Comparison of ENCODE assay signal across 8 mouse cellular contexts in genomic region chr7:67700846-67701245, GRCm38 (mm10). TPM values are rescaled to one million over a fixed set of nuclear protein-coding genes. Genes with fewer than 3 reads are reported as not detected.
A peak's percentile ranks its signal among the peaks of the same experiment; 100 is the strongest.
DNase-seq lines count a peak whose midpoint lies in the region; ATAC-seq and TF ChIP-seq lines count a peak whose summit lies in the region.

No protein-coding gene starts in this region.

- H3K27me3 ChIP-seq in CH12.LX (replicated peaks), result no peaks in the 10 kb centered on the region
- H3K27me3 ChIP-seq in heart, postnatal 0 days (ENCODE audit: control insufficient read depth, insufficient read depth, low read length), result no peaks in the 10 kb centered on the region
- H3K27me3 ChIP-seq in liver, embryonic 13.5 days, result no peaks in the 10 kb centered on the region

- peak in 1 of 2 experiments; percentile 68; a peak in 2 of 4 replicates for TF ChIP-seq CTCF in CH12.LX (conservative IDR thresholded peaks at IDR 0.05 in 1 of 2, IDR thresholded peaks at IDR 0.05 in 1 of 2; ENCODE audit: low read depth in 2 of 2, low read length in 2 of 2)
- peak; percentile 47 for TF ChIP-seq CTCF in cortical plate, adult 2 months (IDR thresholded peaks at IDR 0.05; ENCODE audit: extremely low read depth, insufficient read depth, low read length)
- peak; percentile 54 for TF ChIP-seq CTCF in heart, postnatal 0 days (IDR thresholded peaks at IDR 0.05; ENCODE audit: low read depth)

- DNase-seq in gastrocnemius, adult 18-20 months (ENCODE audit: low spot score), result peak; percentile 76
- no peak for DNase-seq in gastrocnemius, postnatal 4 days (ENCODE audit: low spot score in 2 of 2)
- DNase-seq in CH12.LX (ENCODE audit: extremely low read depth), result peak; percentile 51
- peak; percentile 22 for DNase-seq in heart, postnatal 0 days (ENCODE audit: low spot score)
- DNase-seq in liver, embryonic 13.5 days, result peak; percentile 28
- peak; percentile 59 for DNase-seq in retina, embryonic 14.5 days (ENCODE audit: low spot score)
- DNase-seq in left cerebral cortex, postnatal 36 days (ENCODE audit: low spot score in 2 of 2), result no peak

- H3K36me3 ChIP-seq in CH12.LX (replicated peaks in 1 of 2; ENCODE audit: control insufficient read depth in 1 of 2, insufficient read depth in 1 of 2, low read length in 1 of 2), result peaks cover 0 to 2% of the 10 kb centered on the region in 2 experiments
- H3K36me3 ChIP-seq in heart, postnatal 0 days (replicated peaks; ENCODE audit: control insufficient read depth, insufficient read depth, low read length), result peaks cover 6% of the 10 kb centered on the region; the same call in 1 of the 2 replicates
- no peaks in the 10 kb centered on the region for H3K36me3 ChIP-seq in liver, embryonic 13.5 days

- 0 out of 4 replicates have a peak, but pooled peaks cover 0 to 3% of the 10 kb centered on the region in 2 experiments for H3K4me1 ChIP-seq in CH12.LX (ENCODE audit: control insufficient read depth in 1 of 2, insufficient read depth in 2 of 2)
- no peaks in the 10 kb centered on the region for H3K4me1 ChIP-seq in cortical plate, adult 2 months (ENCODE audit: control insufficient read depth, insufficient read depth, low read length)
- peaks cover 13% of the 10 kb centered on the region; the same call in 1 of the 2 replicates for H3K4me1 ChIP-seq in heart, postnatal 0 days (ENCODE audit: control insufficient read depth, insufficient read depth)
- H3K4me1 ChIP-seq in liver, embryonic 13.5 days (replicated peaks), result no peaks in the 10 kb centered on the region

- no peak overlapping the region for H3K4me2 ChIP-seq in CH12.LX (ENCODE audit: insufficient read depth, low read depth, poor library complexity, severe bottlenecking)
- no peak overlapping the region for H3K4me2 ChIP-seq in heart, postnatal 0 days (ENCODE audit: low read depth, low read length)
- no peak overlapping the region for H3K4me2 ChIP-seq in liver, embryonic 13.5 days

- intact Hi-C loops in left cerebral cortex, postnatal 36 days (cut with DNase I), result no loop called here

- dilution Hi-C loops in CH12.LX (cut with MboI; ENCODE audit: extremely low pct_ligation_motif_present, extremely low pct_unique_long_range_greater_than_20kb, low sequenced_read_pairs), result no loop called here

- no peak for TF ChIP-seq POLR2A in CH12.LX (IDR thresholded peaks at IDR 0.05; ENCODE audit: low read depth, low read length)
- TF ChIP-seq POLR2A in cortical plate, adult 2 months (IDR thresholded peaks at IDR 0.05; ENCODE audit: extremely low read depth, insufficient read depth, low read length), result no peak

- H3K9ac ChIP-seq in CH12.LX (ENCODE audit: insufficient read depth, low read depth), result no peak overlapping the region
- no peak overlapping the region for H3K9ac ChIP-seq in heart, postnatal 0 days (replicated peaks; ENCODE audit: low read depth, low read length)
- no peak overlapping the region for H3K9ac ChIP-seq in liver, embryonic 13.5 days

- no peak overlapping the region for H3K27ac ChIP-seq in CH12.LX (ENCODE audit: insufficient read depth, low read depth)
- no peak overlapping the region for H3K27ac ChIP-seq in cortical plate, adult 2 months (ENCODE audit: insufficient read depth, low read length)
- H3K27ac ChIP-seq in heart, postnatal 0 days (ENCODE audit: low read depth), result peak overlapping the region; percentile 61
- no peak overlapping the region for H3K27ac ChIP-seq in liver, embryonic 13.5 days

- ATAC-seq in heart, postnatal 0 days (ENCODE audit: insufficient read depth, low read depth), result peak; percentile 67
- ATAC-seq in liver, embryonic 13.5 days (ENCODE audit: low read depth), result no peak; the same call in 1 of the 2 replicates

- H3K4me3 ChIP-seq in CH12.LX (replicated peaks in 1 of 3; ENCODE audit: low read depth in 2 of 3, low read length in 2 of 3, poor library complexity in 1 of 3), result no peak overlapping the region
- no peak overlapping the region for H3K4me3 ChIP-seq in cortical plate, adult 2 months (ENCODE audit: insufficient read depth, low read length)
- H3K4me3 ChIP-seq in heart, postnatal 0 days (ENCODE audit: low read depth, low read length), result no peak overlapping the region
- no peak overlapping the region for H3K4me3 ChIP-seq in liver, embryonic 13.5 days (replicated peaks)

- no peaks in the 10 kb centered on the region for H3K9me3 ChIP-seq in CH12.LX (replicated peaks; ENCODE audit: low read length)
- H3K9me3 ChIP-seq in heart, postnatal 0 days (replicated peaks; ENCODE audit: control insufficient read depth, low read length), result no peaks in the 10 kb centered on the region
- no peaks in the 10 kb centered on the region for H3K9me3 ChIP-seq in liver, embryonic 13.5 days (replicated peaks)

- no peak for TF ChIP-seq EP300 in CH12.LX (IDR thresholded peaks at IDR 0.05; ENCODE audit: low read length)
- no peak for TF ChIP-seq EP300 in heart, postnatal 0 days (IDR thresholded peaks at IDR 0.05; ENCODE audit: low read depth)

- peak; percentile 52 for TF ChIP-seq RAD21 in CH12.LX (IDR thresholded peaks at IDR 0.05; ENCODE audit: low read depth, low read length)

- in situ Hi-C loops in CH12.LX (cut with MboI; ENCODE audit: low pct_ligation_motif_present, low pct_unique_long_range_greater_than_20kb, low sequenced_read_pairs), result no loop called here

- H3K79me2 ChIP-seq in CH12.LX (replicated peaks; ENCODE audit: control insufficient read depth, extremely low read depth, insufficient read depth, poor library complexity, severe bottlenecking), result no peaks in the 10 kb centered on the region

TF ChIP-seq in CH12.LX, 34 proteins besides CTCF, POLR2A, EP300 and RAD21:
- TF ChIP-seq KAT2A (IDR thresholded peaks at IDR 0.05; ENCODE audit: insufficient replicate concordance, low read length) (no peak), HCFC1 (IDR thresholded peaks at IDR 0.05; ENCODE audit: low read depth, low read length) (no peak), SMC3 (IDR thresholded peaks at IDR 0.05; ENCODE audit: low read depth, low read length) (peak; percentile 40), USF2 (conservative IDR thresholded peaks at IDR 0.05; ENCODE audit: low read depth, low read length) (no peak)

RNA-seq across cellular contexts. Expression of gene Ttc23, which starts 53.6 kb away (rescaled TPM):
- 10 to 100 TPM; 18.6 to 19.2 TPM for total RNA-seq in gastrocnemius, adult 18-20 months (2021)
- total RNA-seq in gastrocnemius, postnatal 4 days (2021), result 10 to 100 TPM; 26.5 to 33.2 TPM
- 0.89 and 1.6 TPM in 2 replicates for total RNA-seq in CH12.LX (2012; rRNA removed)
- total RNA-seq in CH12.LX (2014; rRNA removed), result 1.6 and 2.5 TPM in 2 replicates
- polyA plus RNA-seq in CH12.LX (2012; ENCODE audit: insufficient read length, low read depth), result 0.93 TPM in 2 replicates
- 5.1 and 5.4 TPM in 2 replicates for polyA plus RNA-seq in cortical plate, adult 2 months (2012; rRNA removed)
- total RNA-seq in heart, postnatal 0 days (2014; rRNA removed; ENCODE audit: low replicate concordance), result 15.5 and 16.4 TPM in 2 replicates
- polyA plus RNA-seq in heart, postnatal 0 days (2015; fragmentation: Nextera tagmentation; extraction: Ambion mirVana), result 12.7 TPM in 2 replicates
- polyA plus RNA-seq in liver, embryonic 13.5 days (2015; fragmentation: Nextera tagmentation; extraction: Ambion mirVana), result 4.3 and 4.9 TPM in 2 replicates
- 1 to 10 TPM; 5.8 to 7.0 TPM for total RNA-seq in left cerebral cortex, postnatal 36 days (2021)

RNA-seq across cellular contexts. Expression of gene Lrrc28, which starts 55.8 kb away (rescaled TPM):
- 10 to 100 TPM; 18.2 to 26.1 TPM for total RNA-seq in gastrocnemius, adult 18-20 months (2021)
- total RNA-seq in gastrocnemius, postnatal 4 days (2021), result 10 to 100 TPM; 17.3 to 19.1 TPM
- total RNA-seq in CH12.LX (2012; rRNA removed) (44.2 and 59.2 TPM in 2 replicates), CH12.LX (2014; rRNA removed) (57.1 and 63.5 TPM in 2 replicates)
- 27.9 and 41.6 TPM in 2 replicates for polyA plus RNA-seq in CH12.LX (2012; ENCODE audit: insufficient read length, low read depth)
- polyA plus RNA-seq in cortical plate, adult 2 months (2012; rRNA removed), result 33.8 and 43.1 TPM in 2 replicates
- total RNA-seq in heart, postnatal 0 days (2014; rRNA removed; ENCODE audit: low replicate concordance), result 24.4 and 71.6 TPM in 2 replicates
- polyA plus RNA-seq in heart, postnatal 0 days (2015; fragmentation: Nextera tagmentation; extraction: Ambion mirVana), result 14.3 and 15.2 TPM in 2 replicates
- polyA plus RNA-seq in liver, embryonic 13.5 days (2015; fragmentation: Nextera tagmentation; extraction: Ambion mirVana), result 7.8 and 10.8 TPM in 2 replicates
- total RNA-seq in left cerebral cortex, postnatal 36 days (2021), result 10 to 100 TPM; 30.5 to 36.8 TPM

RNA-seq across cellular contexts. Expression of gene Synm, which starts 58.7 kb away (rescaled TPM):
- 100 to 1,000 TPM; 384 to 452 TPM for total RNA-seq in gastrocnemius, adult 18-20 months (2021)
- 10 to 100 TPM; 28.3 to 34.2 TPM for total RNA-seq in gastrocnemius, postnatal 4 days (2021)
- total RNA-seq in CH12.LX (2012; rRNA removed) (not detected in 2 replicates), CH12.LX (2014; rRNA removed) (not detected in 2 replicates)
- polyA plus RNA-seq in CH12.LX (2012; ENCODE audit: insufficient read length, low read depth), result not detected in 2 replicates
- polyA plus RNA-seq in cortical plate, adult 2 months (2012; rRNA removed), result 12.0 and 13.6 TPM in 2 replicates
- 0.43 and 17.2 TPM in 2 replicates for total RNA-seq in heart, postnatal 0 days (2014; rRNA removed; ENCODE audit: low replicate concordance)
- 1.1 and 1.5 TPM in 2 replicates for polyA plus RNA-seq in heart, postnatal 0 days (2015; fragmentation: Nextera tagmentation; extraction: Ambion mirVana)
- 0.07 and 0.14 TPM in 2 replicates for polyA plus RNA-seq in liver, embryonic 13.5 days (2015; fragmentation: Nextera tagmentation; extraction: Ambion mirVana)
- 10 to 100 TPM; 17.9 to 18.3 TPM for total RNA-seq in left cerebral cortex, postnatal 36 days (2021)

Comparison
In these comparisons a context has a peak if more than half of its experiments do, and no peak if none do; other contexts are left out.
1. DNase-seq: peak in gastrocnemius, adult 18-20 months (single experiment), CH12.LX (single experiment), heart, postnatal 0 days (single experiment), liver, embryonic 13.5 days (single experiment) and retina, embryonic 14.5 days (single experiment); none in gastrocnemius, postnatal 4 days (0 of 2) and left cerebral cortex, postnatal 36 days (0 of 2).